Mouse (Mus musculus) urinary bladder, adult 18-20 months (tissue): ENCODE measurements at regions not wholly inside any gene's neighbourhood (a gene's known extent, or its start where the extent isn't known, plus 50 kb on each side); places are given as distances from the start of the nearest gene placed in this dataset.
A peak's percentile ranks its signal among the peaks of the same experiment; 100 is the strongest.

Source experiments
- DNase-seq, 2 experiments: peaks; one replicate each; pipeline ENCODE4 v3.0.0; 2022; ENCODE audit warnings: low spot score in 2 of 2, mixed read lengths in 2 of 2

- DNase-seq: no peak
Measured at GRCm38 (mm10) chr1:43247609-43248008, 50.8 kb upstream of the Fhl2 start.

GRCm38 (mm10) chr1:43250281-43250680 is 53.5 kb upstream of the Fhl2 start:
- DNase-seq: no peak

- no peak for DNase-seq
Measured at GRCm38 (mm10) chr1:43251356-43251755, 54.6 kb upstream of the Fhl2 start.

GRCm38 (mm10) chr1:43254129-43254528 is 57.3 kb upstream of the Fhl2 start:
- DNase-seq: no peak

- DNase-seq: no peak
Measured at GRCm38 (mm10) chr1:43256078-43256477, 59.3 kb upstream of the Fhl2 start.

DNA sequence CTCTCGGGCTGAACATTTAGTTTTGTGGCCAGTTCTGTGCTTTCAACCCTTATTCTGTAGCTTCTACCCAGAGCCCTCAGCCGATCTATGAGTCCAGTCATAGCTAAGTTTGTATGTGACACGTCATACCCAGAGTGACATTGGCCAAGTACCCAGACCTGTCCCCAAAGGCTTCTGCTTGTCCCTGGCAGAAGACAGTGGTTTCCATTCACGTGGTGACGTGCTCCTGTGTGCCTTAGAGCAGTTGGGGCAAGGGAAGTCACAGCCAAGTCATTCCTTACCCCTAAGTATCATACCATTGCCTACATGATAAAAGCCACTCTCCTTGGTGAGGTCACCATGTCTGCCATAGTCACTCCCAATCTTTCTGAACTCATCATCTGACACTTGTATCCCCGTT is 61.1 kb upstream of the Fhl2 start:
- no peak for DNase-seq

GRCm38 (mm10) chr1:43259841-43260240 is 63.1 kb upstream of the Fhl2 start:
- DNase-seq: no peak

GRCm38 (mm10) chr1:43260491-43260890 is 63.7 kb upstream of the Fhl2 start:
- DNase-seq: no peak

GRCm38 (mm10) chr1:43264407-43264889 is 67.7 kb upstream of the Fhl2 start:
- DNase-seq: peak; percentile 41 to 47

DNA sequence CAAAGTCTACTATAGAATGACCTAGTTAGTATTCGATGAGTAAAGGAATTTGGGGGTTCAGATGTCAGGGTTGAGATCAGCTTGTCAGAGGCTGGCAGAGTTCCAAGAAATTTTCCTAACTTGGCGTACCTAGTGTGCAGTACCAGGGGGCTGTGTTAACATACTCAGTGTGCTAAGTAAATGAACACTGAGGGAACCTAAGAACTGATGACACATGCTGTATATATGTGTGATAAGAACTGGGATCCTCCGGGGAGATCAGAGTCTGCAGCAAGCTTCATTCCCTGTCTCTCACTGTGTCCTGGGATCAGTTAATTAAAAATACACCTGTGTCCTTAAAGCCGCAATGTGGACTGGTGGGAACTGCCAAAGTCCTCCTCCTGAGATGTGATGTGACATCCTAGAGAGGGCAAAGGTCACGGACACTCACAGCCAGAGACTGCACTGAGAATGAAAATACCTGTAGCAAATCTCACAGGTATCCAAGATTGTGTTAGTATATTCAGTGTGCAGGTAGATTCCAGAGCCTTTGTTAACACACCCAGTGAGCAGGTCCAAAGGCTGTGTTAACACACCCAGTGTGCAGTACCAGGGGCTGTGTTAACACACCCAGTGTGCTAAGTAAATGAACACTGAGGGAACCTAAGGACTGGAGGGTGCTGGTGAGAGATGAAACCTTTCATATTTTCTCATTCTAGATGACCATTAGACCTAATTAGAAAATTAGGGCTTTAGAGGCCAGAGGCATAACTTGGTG is 69.1 kb upstream of the Fhl2 start:
- DNase-seq: no peak

- no peak for DNase-seq
Measured at GRCm38 (mm10) chr1:43269685-43270084, 72.9 kb upstream of the Fhl2 start.

- no peak for DNase-seq
Measured at GRCm38 (mm10) chr1:43273236-43273868, 76.6 kb upstream of the Fhl2 start.

- no peak for DNase-seq
Measured at GRCm38 (mm10) chr1:43291736-43292135, 95.0 kb upstream of the Fhl2 start.

GRCm38 (mm10) chr1:43292561-43292960 is 95.8 kb upstream of the Fhl2 start:
- no peak for DNase-seq

- no peak for DNase-seq
Measured at GRCm38 (mm10) chr1:43294221-43295012, 97.6 kb upstream of the Fhl2 start.

GRCm38 (mm10) chr1:43297579-43297978 is 100.8 kb upstream of the Fhl2 start:
- no peak for DNase-seq

- DNase-seq: no peak
Measured at GRCm38 (mm10) chr1:43298746-43299145, 102.0 kb upstream of the Fhl2 start.

GRCm38 (mm10) chr1:43299490-43300302 is 102.9 kb upstream of the Fhl2 start:
- DNase-seq: no peak

- DNase-seq: no peak
Measured at GRCm38 (mm10) chr1:43300676-43301075, 103.9 kb upstream of the Fhl2 start.

DNA sequence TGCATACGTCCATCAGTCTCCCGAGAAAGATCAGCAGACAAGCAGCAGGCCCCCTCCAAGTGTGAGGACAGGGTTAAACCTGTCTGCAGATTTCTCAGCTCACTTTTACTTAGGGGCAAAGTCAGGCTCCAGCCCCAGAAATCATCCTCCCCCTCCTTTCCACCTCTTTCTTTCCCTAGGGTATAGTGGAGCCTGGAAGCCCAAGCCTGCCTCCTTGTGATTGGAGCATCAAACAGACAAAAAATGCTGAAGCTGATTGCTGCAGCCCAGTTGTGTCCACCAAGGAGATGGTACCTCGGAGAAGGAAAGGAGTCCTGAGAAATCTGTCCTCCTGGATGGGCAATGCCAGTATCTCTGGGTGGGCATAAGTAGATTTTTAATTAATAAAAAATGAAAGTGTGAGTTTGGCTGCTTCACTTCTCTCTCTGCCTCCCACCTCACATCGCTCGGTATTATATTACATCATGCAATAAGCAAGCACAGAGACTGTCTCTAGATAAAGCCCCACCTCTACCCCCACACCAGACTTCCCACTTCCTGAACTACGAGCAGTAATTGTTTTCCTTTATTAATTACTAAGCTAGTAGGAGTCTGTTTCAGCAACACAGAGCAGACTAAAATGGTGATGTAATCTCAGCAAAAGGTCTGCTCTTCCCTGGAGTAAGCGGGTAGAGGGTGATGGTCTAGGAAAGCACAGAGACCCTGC is 105.2 kb upstream of the Fhl2 start:
- DNase-seq: no peak

- no peak for DNase-seq
Measured at GRCm38 (mm10) chr1:43302657-43303056, 105.9 kb upstream of the Fhl2 start.
